8 mouse cellular contexts compared by ENCODE assay signal in the genomic region with DNA sequence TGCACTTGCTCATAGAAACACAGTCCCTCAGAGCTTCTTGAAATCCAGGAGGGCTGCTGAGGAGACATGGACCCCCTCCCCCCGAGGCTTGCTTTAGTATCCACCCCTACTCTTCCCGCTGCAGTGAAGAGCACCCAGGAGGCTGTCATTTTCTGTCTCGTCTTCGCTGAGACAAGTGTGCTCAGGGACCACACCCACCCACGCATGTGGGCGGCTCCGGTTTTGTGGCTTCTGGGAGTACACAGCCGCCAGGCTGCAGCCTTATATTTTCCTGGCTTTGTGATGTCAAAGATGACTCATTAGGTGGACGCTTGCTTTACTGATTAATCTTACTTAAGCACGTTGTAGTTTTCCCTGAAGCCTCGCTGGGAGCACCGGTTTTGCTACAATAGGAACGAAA. TPM values are rescaled to one million over a fixed set of nuclear protein-coding genes. Genes with fewer than 3 reads are reported as not detected.
DNase-seq lines count a peak whose midpoint lies in the region; ATAC-seq and TF ChIP-seq lines count a peak whose summit lies in the region.

No protein-coding gene starts in this region.

- TF ChIP-seq POLR2A in small intestine, adult 2 months (IDR thresholded peaks at IDR 0.05; ENCODE audit: low read depth, low read length): no peak

- DNase-seq in heart, adult 9 months (ENCODE audit: low spot score in 2 of 2): no peak
- DNase-seq in forebrain, embryonic 11.5 days (ENCODE audit: low spot score): no peak
- no peak for DNase-seq in gastrocnemius, adult 8-10 months (ENCODE audit: low spot score in 2 of 2)
- DNase-seq in urinary bladder, adult 2 months (ENCODE audit: low spot score): no peak

- 15% methylated on average over 13 of the region's 13 CpGs for WGBS in heart, embryonic 13.5 days
- 22% methylated on average over 13 of the region's 13 CpGs for WGBS in forebrain, embryonic 11.5 days
- 10% methylated on average over 13 of the region's 13 CpGs for WGBS in liver, embryonic 16.5 days (ENCODE audit: insufficient replicate concordance)
- WGBS in small intestine, adult 2 months: 6% methylated on average over 13 of the region's 13 CpGs

- H3K4me3 ChIP-seq in heart, embryonic 13.5 days: peak overlapping the region; percentile 11; the same call in 1 of the 2 replicates
- no peak overlapping the region for H3K4me3 ChIP-seq in forebrain, embryonic 11.5 days (ENCODE audit: low read depth, low read length)
- no peak overlapping the region for H3K4me3 ChIP-seq in liver, embryonic 16.5 days (ENCODE audit: low read depth, low read length)
- peak overlapping the region; percentile 18; the same call in 1 of the 2 replicates for H3K4me3 ChIP-seq in small intestine, adult 2 months (ENCODE audit: low read depth, low read length)

- peaks cover 40% of the 10 kb centered on the region for H3K27me3 ChIP-seq in heart, embryonic 13.5 days (replicated peaks)
- H3K27me3 ChIP-seq in forebrain, embryonic 11.5 days (ENCODE audit: control insufficient read depth, insufficient read depth, low read length): no peaks in the 10 kb centered on the region
- peaks cover 2% of the 10 kb centered on the region; the same call in 1 of the 2 replicates for H3K27me3 ChIP-seq in liver, embryonic 16.5 days (ENCODE audit: control insufficient read depth, insufficient read depth, low read depth, low read length)
- peaks cover 3% of the 10 kb centered on the region; the same call in 1 of the 2 replicates for H3K27me3 ChIP-seq in small intestine, adult 2 months (ENCODE audit: control insufficient read depth, insufficient read depth, low read length)

- no peak overlapping the region for H3K9ac ChIP-seq in heart, embryonic 13.5 days
- H3K9ac ChIP-seq in forebrain, embryonic 11.5 days (ENCODE audit: low read length): no peak overlapping the region
- no peak overlapping the region for H3K9ac ChIP-seq in liver, embryonic 16.5 days (ENCODE audit: low read depth, low read length)

- ATAC-seq in heart, embryonic 13.5 days (ENCODE audit: extremely low read depth, insufficient number of reproducible peaks, low FRiP score, low TSS enrichment): no peak
- ATAC-seq in CD4-positive, CD25-positive, alpha-beta regulatory T cell, adult 4 months: peak; percentile 37
- no peak for ATAC-seq in forebrain, embryonic 11.5 days (replicated peaks; ENCODE audit: low FRiP score)
- no peak for ATAC-seq in liver, embryonic 16.5 days (ENCODE audit: low read depth)

- H3K27ac ChIP-seq in heart, embryonic 13.5 days (replicated peaks): no peak overlapping the region
- no peak overlapping the region for H3K27ac ChIP-seq in forebrain, embryonic 11.5 days (ENCODE audit: low read depth, low read length)
- no peak overlapping the region for H3K27ac ChIP-seq in liver, embryonic 16.5 days (ENCODE audit: low read length)
- H3K27ac ChIP-seq in small intestine, adult 2 months (ENCODE audit: insufficient read depth, low read depth, low read length): no peak overlapping the region

- peaks cover 6% of the 10 kb centered on the region; the same call in 1 of the 2 replicates for H3K4me1 ChIP-seq in heart, embryonic 13.5 days
- no peaks in the 10 kb centered on the region; the same call in 1 of the 2 replicates for H3K4me1 ChIP-seq in forebrain, embryonic 11.5 days (replicated peaks; ENCODE audit: control insufficient read depth, insufficient read depth, low read length)
- H3K4me1 ChIP-seq in liver, embryonic 16.5 days (ENCODE audit: control insufficient read depth, low read depth, low read length): no peaks in the 10 kb centered on the region
- no peaks in the 10 kb centered on the region for H3K4me1 ChIP-seq in small intestine, adult 2 months (ENCODE audit: control insufficient read depth, insufficient read depth, insufficient read length, low read length)

- H3K4me2 ChIP-seq in heart, embryonic 13.5 days: peak overlapping the region; percentile 47
- peak overlapping the region; percentile 29; the same call in 1 of the 2 replicates for H3K4me2 ChIP-seq in forebrain, embryonic 11.5 days (ENCODE audit: low read depth, low read length, severe bottlenecking)
- H3K4me2 ChIP-seq in liver, embryonic 16.5 days (ENCODE audit: low read depth, low read length): 0 out of 2 replicates have a peak overlapping the region, but pooled peaks have one; percentile 24

- TF ChIP-seq CTCF in small intestine, adult 2 months (IDR thresholded peaks at IDR 0.05; ENCODE audit: extremely low read depth, insufficient read length, insufficient replicate concordance, low read depth, low read length): no peak

- H3K36me3 ChIP-seq in heart, embryonic 13.5 days: no peaks in the 10 kb centered on the region
- no peaks in the 10 kb centered on the region for H3K36me3 ChIP-seq in forebrain, embryonic 11.5 days (ENCODE audit: control insufficient read depth, insufficient read depth, low read length)
- H3K36me3 ChIP-seq in liver, embryonic 16.5 days (ENCODE audit: control insufficient read depth, insufficient read depth): no peaks in the 10 kb centered on the region
- H3K36me3 ChIP-seq in small intestine, adult 2 months (ENCODE audit: control insufficient read depth, insufficient read depth, low read length): no peaks in the 10 kb centered on the region

- no peaks in the 10 kb centered on the region for H3K9me3 ChIP-seq in heart, embryonic 13.5 days
- no peaks in the 10 kb centered on the region for H3K9me3 ChIP-seq in forebrain, embryonic 11.5 days (ENCODE audit: control insufficient read depth, low read length)
- H3K9me3 ChIP-seq in liver, embryonic 16.5 days (replicated peaks; ENCODE audit: control insufficient read depth, low read length): no peaks in the 10 kb centered on the region

RNA-seq across cellular contexts. Expression of a gene that starts 20.8 kb away (rescaled TPM):
- 10.6 and 11.9 TPM in 2 replicates for polyA plus RNA-seq in heart, embryonic 13.5 days (2015; fragmentation: Nextera tagmentation; extraction: Ambion mirVana)
- 1 to 10 TPM; 6.3 to 9.7 TPM for polyA plus RNA-seq in CD4-positive, CD25-positive, alpha-beta regulatory T cell, adult 4 months (2017; shearing (Covaris generic))
- polyA plus RNA-seq in forebrain, embryonic 11.5 days (2014; fragmentation: Nextera tagmentation; extraction: Ambion mirVana): 20.1 and 29.4 TPM in 2 replicates
- polyA plus RNA-seq in liver, embryonic 16.5 days (2015; fragmentation: Nextera tagmentation; extraction: Ambion mirVana): 5.0 and 5.3 TPM in 2 replicates
- 0.91 and 2.0 TPM in 2 replicates for polyA plus RNA-seq in small intestine, adult 2 months (2012; rRNA removed)
- 1 to 10 TPM; 3.2 to 6.4 (median 4.6) TPM for total RNA-seq in gastrocnemius, adult 8-10 months (2022)
- polyA plus RNA-seq in urinary bladder, adult 2 months (2012; rRNA removed): 7.1 and 7.2 TPM in 2 replicates

RNA-seq across cellular contexts. Expression of a gene that starts 26.7 kb away (rescaled TPM):
- polyA plus RNA-seq in heart, embryonic 13.5 days (2015; fragmentation: Nextera tagmentation; extraction: Ambion mirVana): 0.05 TPM in 1 of 2 replicates, not detected in the other
- polyA plus RNA-seq in CD4-positive, CD25-positive, alpha-beta regulatory T cell, adult 4 months (2017; shearing (Covaris generic)): not detected
- not detected in 2 replicates for polyA plus RNA-seq in forebrain, embryonic 11.5 days (2014; fragmentation: Nextera tagmentation; extraction: Ambion mirVana)
- not detected in 2 replicates for polyA plus RNA-seq in liver, embryonic 16.5 days (2015; fragmentation: Nextera tagmentation; extraction: Ambion mirVana)
- 0.36 and 1.4 TPM in 2 replicates for polyA plus RNA-seq in small intestine, adult 2 months (2012; rRNA removed)
- total RNA-seq in gastrocnemius, adult 8-10 months (2022): not detected
- polyA plus RNA-seq in urinary bladder, adult 2 months (2012; rRNA removed): 0.07 and 0.08 TPM in 2 replicates

RNA-seq across cellular contexts. Expression of a gene that starts 27.9 kb away (rescaled TPM):
- polyA plus RNA-seq in heart, embryonic 13.5 days (2015; fragmentation: Nextera tagmentation; extraction: Ambion mirVana): 0.19 and 0.51 TPM in 2 replicates
- not detected for polyA plus RNA-seq in CD4-positive, CD25-positive, alpha-beta regulatory T cell, adult 4 months (2017; shearing (Covaris generic))
- 0.12 and 0.15 TPM in 2 replicates for polyA plus RNA-seq in forebrain, embryonic 11.5 days (2014; fragmentation: Nextera tagmentation; extraction: Ambion mirVana)
- 0.04 TPM in 1 of 2 replicates, not detected in the other for polyA plus RNA-seq in liver, embryonic 16.5 days (2015; fragmentation: Nextera tagmentation; extraction: Ambion mirVana)
- polyA plus RNA-seq in small intestine, adult 2 months (2012; rRNA removed): 0.75 and 1.4 TPM in 2 replicates
- total RNA-seq in gastrocnemius, adult 8-10 months (2022): not detected
- polyA plus RNA-seq in urinary bladder, adult 2 months (2012; rRNA removed): 0.14 and 0.29 TPM in 2 replicates

Comparison
In these comparisons a context has a peak if more than half of its experiments do, and no peak if none do; other contexts are left out.
1. H3K4me3 ChIP-seq: peak in heart, embryonic 13.5 days (single experiment) and small intestine, adult 2 months (single experiment); none in forebrain, embryonic 11.5 days (single experiment) and liver, embryonic 16.5 days (single experiment).
2. Peak in every context shown above with its lines, with median percentiles within 50 percentile points of each other: H3K4me2 ChIP-seq.